Mouse (Mus musculus) frontal cortex, postnatal 14 days (tissue): ENCODE results near the gene B9d2.

Experiments used
- DNase-seq, 2 experiments: peaks; one replicate each; pipeline ENCODE4 v3.0.0; 2022; ENCODE audit warnings: low spot score in 2 of 2

Gene B9d2

GRCm38 (mm10) chr7:25680514-25681258 is at the start of gene B9d2:
Gene B9d2 (plus strand): TSS chr7:25680780.
- peak; percentile 93 to 95 for DNase-seq

- DNase-seq: no peak
Observed at GRCm38 (mm10) chr7:25632679-25633078, 47.9 kb upstream of the B9d2 start.

- DNase-seq: no peak
Observed at GRCm38 (mm10) chr7:25636373-25636772, 44.2 kb upstream of the B9d2 start.

GRCm38 (mm10) chr7:25637099-25637498 is 43.5 kb upstream of the B9d2 start:
- no peak for DNase-seq

GRCm38 (mm10) chr7:25639754-25640153 is 40.8 kb upstream of the B9d2 start:
- no peak for DNase-seq

- no peak for DNase-seq
Observed at GRCm38 (mm10) chr7:25644136-25644535, 36.4 kb upstream of the B9d2 start.

- DNase-seq: no peak
Observed at GRCm38 (mm10) chr7:25644631-25645030, 35.9 kb upstream of the B9d2 start.

GRCm38 (mm10) chr7:25645074-25645473 is 35.5 kb upstream of the B9d2 start:
- no peak for DNase-seq

GRCm38 (mm10) chr7:25647574-25648123 is 32.9 kb upstream of the B9d2 start:
- no peak for DNase-seq

- DNase-seq: no peak
Observed at GRCm38 (mm10) chr7:25649839-25650238, 30.7 kb upstream of the B9d2 start.

GRCm38 (mm10) chr7:25651281-25651680 is 29.3 kb upstream of the B9d2 start:
- no peak for DNase-seq

GRCm38 (mm10) chr7:25652244-25652759 is 28.3 kb upstream of the B9d2 start:
- DNase-seq: no peak

- DNase-seq: no peak
Observed at GRCm38 (mm10) chr7:25655601-25656428, 24.8 kb upstream of the B9d2 start.

- no peak for DNase-seq
Observed at GRCm38 (mm10) chr7:25657785-25658184, 22.8 kb upstream of the B9d2 start.

GRCm38 (mm10) chr7:25658657-25659472 is 21.7 kb upstream of the B9d2 start, which contains the start of the genes Bckdha and Exosc5:
Gene Bckdha (minus strand): TSS chr7:25658981.
Gene Exosc5 (plus strand): TSS chr7:25659164.
- peak; percentile 99 for DNase-seq

GRCm38 (mm10) chr7:25666381-25666780 is 14.2 kb upstream of the B9d2 start:
- no peak for DNase-seq

- DNase-seq: no peak
Observed at GRCm38 (mm10) chr7:25669158-25669557, 11.4 kb upstream of the B9d2 start.

- no peak for DNase-seq
Observed at GRCm38 (mm10) chr7:25669631-25670030, 10.9 kb upstream of the B9d2 start.

- DNase-seq: no peak
Observed at GRCm38 (mm10) chr7:25670096-25670495, 10.5 kb upstream of the B9d2 start.

- DNase-seq: no peak
Observed at GRCm38 (mm10) chr7:25671686-25672085, 8.9 kb upstream of the B9d2 start.

- no peak for DNase-seq
Observed at GRCm38 (mm10) chr7:25672442-25672841, 8.1 kb upstream of the B9d2 start.
